In the genomic region with DNA sequence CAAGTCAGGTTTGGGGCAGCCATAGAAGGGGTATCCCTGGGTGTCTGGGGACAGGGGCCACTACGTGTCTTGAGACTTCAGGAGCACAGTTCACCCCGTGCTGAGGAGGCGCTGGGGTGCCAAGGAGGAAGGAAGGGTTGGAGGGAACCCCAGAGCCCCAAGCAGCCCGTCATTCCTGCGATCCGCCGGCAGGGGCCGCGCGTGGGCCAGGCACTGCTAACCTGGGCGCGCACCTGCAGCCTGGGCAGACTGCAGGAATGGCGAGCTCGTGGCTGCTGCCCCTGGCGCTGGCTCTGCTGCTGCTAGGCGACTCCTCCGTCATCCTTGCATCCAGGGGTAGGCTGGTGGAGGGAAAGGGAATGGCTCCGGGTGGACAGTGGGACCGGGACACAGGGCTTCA, we compare ENCODE assay signal across 8 mouse cellular contexts. TPM values are rescaled to one million over a fixed set of nuclear protein-coding genes. Genes with fewer than 3 reads are reported as not detected.
DNase-seq lines count a peak whose midpoint lies in the region; ATAC-seq lines count a peak whose summit lies in the region.

A gene (plus strand): TSS at position 247 of the 400 bp plus-strand sequence.

- H3K27me3 ChIP-seq in hindbrain, embryonic 14.5 days (ENCODE audit: control insufficient read depth, insufficient read depth, low read length), result no peaks in the 10 kb centered on the region
- H3K27me3 ChIP-seq in limb, embryonic 11.5 days (ENCODE audit: control insufficient read depth, insufficient read depth, low read length), result no peaks in the 10 kb centered on the region
- peaks cover 26% of the 10 kb centered on the region for H3K27me3 ChIP-seq in midbrain, embryonic 10.5 days (ENCODE audit: low read depth, poor library complexity, severe bottlenecking)

- peak; percentile 77 for ATAC-seq in common myeloid progenitor, adult 5-6 weeks (replicated peaks; ENCODE audit: low read depth, poor library complexity, severe bottlenecking)
- ATAC-seq in hindbrain, embryonic 14.5 days (ENCODE audit: low FRiP score), result peak; percentile 21; the same call in 1 of the 2 replicates
- ATAC-seq in limb, embryonic 11.5 days (ENCODE audit: insufficient number of reproducible peaks, low FRiP score, low TSS enrichment, low read depth), result no peak

- no peaks in the 10 kb centered on the region for H3K4me1 ChIP-seq in hindbrain, embryonic 14.5 days (replicated peaks; ENCODE audit: control insufficient read depth, insufficient read depth, low read length)
- H3K4me1 ChIP-seq in limb, embryonic 11.5 days (ENCODE audit: control insufficient read depth, insufficient read depth, low read length), result no peaks in the 10 kb centered on the region
- H3K4me1 ChIP-seq in midbrain, embryonic 10.5 days, result peaks cover 14% of the 10 kb centered on the region

- DNase-seq in adrenal gland, adult 18-20 months (ENCODE audit: low spot score in 2 of 2), result peak; percentile 61 to 63
- DNase-seq in adrenal gland, adult 8-10 months, result no peak
- peak; percentile 69 for DNase-seq in MN1 (ENCODE audit: low spot score)
- no peak for DNase-seq in hindbrain, embryonic 14.5 days (ENCODE audit: low spot score)
- peak; percentile 76 for DNase-seq in limb, embryonic 11.5 days (ENCODE audit: low spot score)
- DNase-seq in midbrain, embryonic 10.5 days (ENCODE audit: low spot score), result peak; percentile 54
- DNase-seq in spleen, postnatal 14 days (ENCODE audit: low spot score in 2 of 2), result peak; percentile 55 to 79

- no peaks in the 10 kb centered on the region for H3K36me3 ChIP-seq in hindbrain, embryonic 14.5 days (replicated peaks; ENCODE audit: control insufficient read depth, insufficient read depth)
- no peaks in the 10 kb centered on the region for H3K36me3 ChIP-seq in limb, embryonic 11.5 days (ENCODE audit: control insufficient read depth, insufficient read depth, low read length)
- no peaks in the 10 kb centered on the region for H3K36me3 ChIP-seq in midbrain, embryonic 10.5 days

- H3K9me3 ChIP-seq in hindbrain, embryonic 14.5 days (ENCODE audit: control insufficient read depth, low read length), result no peaks in the 10 kb centered on the region
- no peaks in the 10 kb centered on the region for H3K9me3 ChIP-seq in limb, embryonic 11.5 days (ENCODE audit: control insufficient read depth, low read length)
- no peaks in the 10 kb centered on the region for H3K9me3 ChIP-seq in midbrain, embryonic 10.5 days (replicated peaks)

- no peak within 1 kb of the TSS for H3K27ac ChIP-seq in hindbrain, embryonic 14.5 days
- H3K27ac ChIP-seq in limb, embryonic 11.5 days (replicated peaks; ENCODE audit: low read depth, low read length), result no peak within 1 kb of the TSS
- no peak within 1 kb of the TSS for H3K27ac ChIP-seq in midbrain, embryonic 10.5 days (replicated peaks)

- WGBS in hindbrain, embryonic 14.5 days, result 3% methylated on average over 19 of the region's 19 CpGs
- WGBS in limb, embryonic 11.5 days, result 5% methylated on average over 13 of the region's 19 CpGs
- 2% methylated on average over 19 of the region's 19 CpGs for WGBS in midbrain, embryonic 10.5 days

- H3K9ac ChIP-seq in hindbrain, embryonic 14.5 days, result no peak within 1 kb of the TSS
- H3K9ac ChIP-seq in limb, embryonic 11.5 days (ENCODE audit: low read length), result no peak within 1 kb of the TSS

- no peak within 1 kb of the TSS for H3K4me3 ChIP-seq in hindbrain, embryonic 14.5 days (replicated peaks; ENCODE audit: low read length)
- H3K4me3 ChIP-seq in limb, embryonic 11.5 days (ENCODE audit: low read depth, low read length), result no peak within 1 kb of the TSS
- peak within 1 kb of the TSS; percentile 22; the same call in 1 of the 2 replicates for H3K4me3 ChIP-seq in midbrain, embryonic 10.5 days

- H3K4me2 ChIP-seq in hindbrain, embryonic 14.5 days (replicated peaks), result no peak within 1 kb of the TSS
- no peak within 1 kb of the TSS for H3K4me2 ChIP-seq in limb, embryonic 11.5 days (ENCODE audit: low read depth, severe bottlenecking)

RNA-seq across cellular contexts. Expression of the gene that starts here (rescaled TPM):
- total RNA-seq in adrenal gland, adult 18-20 months (2021), result under 1 TPM in 1 of 2 experiments, not detected in 1; 0.53 TPM
- total RNA-seq in adrenal gland, adult 8-10 months (2022), result not detected
- not detected in 2 replicates for total RNA-seq in common myeloid progenitor, adult 5-6 weeks (2017)
- polyA plus RNA-seq in hindbrain, embryonic 14.5 days (2014; fragmentation: Nextera tagmentation; extraction: Ambion mirVana), result not detected in 2 replicates
- polyA plus RNA-seq in limb, embryonic 11.5 days (2014; fragmentation: Nextera tagmentation; extraction: Ambion mirVana), result not detected in 2 replicates
- not detected in 2 replicates for polyA plus RNA-seq in midbrain, embryonic 10.5 days (2016; fragmentation: Nextera tagmentation; extraction: Ambion mirVana)

Comparison
In these comparisons a context has a peak if more than half of its experiments do, and no peak if none do; other contexts are left out.
1. Peak in DNase-seq in adrenal gland, adult 18-20 months; RNA of the gene not detected or under 1 TPM.
2. Peak in ATAC-seq in common myeloid progenitor, adult 5-6 weeks; RNA of the gene not detected or under 1 TPM.
3. Peak in ATAC-seq in hindbrain, embryonic 14.5 days; RNA of the gene not detected or under 1 TPM.
4. Peak in DNase-seq in limb, embryonic 11.5 days; RNA of the gene not detected or under 1 TPM.
5. Peak in DNase-seq and H3K4me3 ChIP-seq in midbrain, embryonic 10.5 days; RNA of the gene not detected or under 1 TPM.
6. DNase-seq: peak in MN1 (single experiment) and spleen, postnatal 14 days (2 of 2); none in adrenal gland, adult 8-10 months (single experiment) and hindbrain, embryonic 14.5 days (single experiment).